In genomic region chr3:27871891-27872290, GRCm38 (mm10) we compare ENCODE assay signal across 24 mouse cellular contexts. TPM values are rescaled to one million over a fixed set of nuclear protein-coding genes. Genes with fewer than 3 reads are reported as not detected.
"Had no signal": no experiment of that assay in that cellular context is flagged by ENCODE, and none has a peak within 500 bp of the region (broad histone marks: within the 10 kb centered on the region; RNA-seq: fewer than 3 reads in every experiment).

No protein-coding gene starts in this region.

- H3K36me3 ChIP-seq: limb, embryonic 13.5 days; liver, embryonic 12.5 days; liver, embryonic 15.5 days; midbrain, embryonic 10.5 days; midbrain, embryonic 13.5 days; neural tube, embryonic 13.5 days; stomach, embryonic 15.5 days had no signal

- H3K4me1 ChIP-seq: limb, embryonic 13.5 days; liver, embryonic 12.5 days; liver, embryonic 15.5 days; megakaryocyte, embryonic 14.5 days; neural tube, embryonic 13.5 days; stomach, embryonic 15.5 days had no signal

- ATAC-seq: inflammation-experienced regulatory T-cells, adult 6 months; liver, embryonic 12.5 days; midbrain, embryonic 13.5 days; midbrain, embryonic 16.5 days had no signal

- H3K4me2 ChIP-seq: limb, embryonic 13.5 days; liver, embryonic 12.5 days; liver, embryonic 15.5 days; midbrain, embryonic 13.5 days; neural tube, embryonic 13.5 days; stomach, embryonic 15.5 days had no signal

- H3K9ac ChIP-seq: limb, embryonic 13.5 days; liver, embryonic 12.5 days; liver, embryonic 15.5 days; midbrain, embryonic 13.5 days; neural tube, embryonic 13.5 days; stomach, embryonic 15.5 days had no signal

- H3K9me3 ChIP-seq: limb, embryonic 13.5 days; liver, embryonic 12.5 days; liver, embryonic 15.5 days; midbrain, embryonic 10.5 days; midbrain, embryonic 13.5 days; neural tube, embryonic 13.5 days; stomach, embryonic 15.5 days had no signal

- DNase-seq: kidney, adult 11 months; kidney, adult 8-10 months; kidney, postnatal 14 days; kidney, postnatal 4 days; left cerebral cortex, postnatal 4 days; liver; retina, postnatal 1 day; right cerebral cortex, postnatal 25 days; spleen, adult 18-20 months; thymus, adult 18-20 months; thymus, postnatal 36 days had no signal

- H3K27me3 ChIP-seq: limb, embryonic 13.5 days; liver, embryonic 12.5 days; liver, embryonic 15.5 days; megakaryocyte, embryonic 14.5 days; midbrain, embryonic 13.5 days; neural tube, embryonic 13.5 days; stomach, embryonic 15.5 days had no signal

- H3K27ac ChIP-seq: limb, embryonic 13.5 days; liver, embryonic 12.5 days; liver, embryonic 15.5 days; midbrain, embryonic 10.5 days; midbrain, embryonic 13.5 days; neural tube, embryonic 13.5 days; stomach, embryonic 15.5 days had no signal

- H3K4me3 ChIP-seq: limb, embryonic 13.5 days; liver, embryonic 12.5 days; liver, embryonic 15.5 days; megakaryocyte, embryonic 14.5 days; midbrain, embryonic 10.5 days; midbrain, embryonic 13.5 days; myocyte; neural tube, embryonic 13.5 days; stomach, embryonic 15.5 days had no signal

RNA-seq across cellular contexts. Expression of gene Tmem212, which starts 24.3 kb away (rescaled TPM):
- total RNA-seq: monocyte, adult 5-6 weeks; neutrophil, adult 5-6 weeks had no signal
- polyA plus RNA-seq: inflammation-experienced regulatory T-cells, adult 6 months; limb, embryonic 13.5 days; liver, embryonic 12.5 days; liver, embryonic 15.5 days; midbrain, embryonic 10.5 days; midbrain, embryonic 13.5 days; myocyte; neural tube, embryonic 13.5 days; stomach, embryonic 15.5 days had no signal
